Mouse (Mus musculus) right cerebral cortex, postnatal 14 days (tissue): ENCODE data around the gene Olfr178.

Experiments
- DNase-seq: peaks from one replicate; pipeline ENCODE4 v3.0.0; 2022

Olfr178 gene

GRCm38 (mm10) chr16:58891963-58892362, at the start of gene Olfr178:
Gene Olfr178 (minus strand): TSS chr16:58892063.
- no peak for DNase-seq

- no peak for DNase-seq
Observed at GRCm38 (mm10) chr16:58929292-58929691, 37.4 kb upstream of the Olfr178 start, which contains the start of gene Olfr180. Gene Olfr180 (minus strand): TSS chr16:58929392.

- no peak for DNase-seq
Observed at GRCm38 (mm10) chr16:58928655-58929054, 36.8 kb upstream of the Olfr178 start, which contains the start of gene Olfr181. Gene Olfr181 (minus strand): TSS chr16:58928755.

- no peak for DNase-seq
Observed at GRCm38 (mm10) chr16:58884416-58884815, 7.4 kb downstream of the Olfr178 start.

- DNase-seq = no peak
Observed at GRCm38 (mm10) chr16:58874668-58875067, 17.2 kb downstream of the Olfr178 start, which contains the start of gene Olfr177. Gene Olfr177 (minus strand): TSS chr16:58874768.

DNA sequence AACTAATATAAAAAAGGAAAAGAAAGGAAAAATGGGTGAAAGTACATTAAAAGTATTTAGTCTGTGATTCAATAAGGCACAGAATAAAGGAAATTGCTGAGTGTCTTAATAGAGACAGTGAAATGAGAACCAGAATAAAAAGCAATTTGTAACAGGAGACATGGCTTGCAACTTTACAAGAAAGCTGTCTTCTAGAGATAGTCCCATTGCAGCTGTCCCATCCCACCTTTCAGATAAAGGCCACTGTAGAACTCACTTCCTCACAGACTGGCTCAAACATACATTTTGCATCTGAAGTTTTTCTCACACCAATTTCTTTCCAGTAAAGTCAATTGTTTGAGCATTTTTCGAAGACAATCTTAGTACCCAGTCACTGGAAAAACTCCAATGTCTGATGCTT, 30.4 kb downstream of the Olfr178 start:
- no peak for DNase-seq

DNA sequence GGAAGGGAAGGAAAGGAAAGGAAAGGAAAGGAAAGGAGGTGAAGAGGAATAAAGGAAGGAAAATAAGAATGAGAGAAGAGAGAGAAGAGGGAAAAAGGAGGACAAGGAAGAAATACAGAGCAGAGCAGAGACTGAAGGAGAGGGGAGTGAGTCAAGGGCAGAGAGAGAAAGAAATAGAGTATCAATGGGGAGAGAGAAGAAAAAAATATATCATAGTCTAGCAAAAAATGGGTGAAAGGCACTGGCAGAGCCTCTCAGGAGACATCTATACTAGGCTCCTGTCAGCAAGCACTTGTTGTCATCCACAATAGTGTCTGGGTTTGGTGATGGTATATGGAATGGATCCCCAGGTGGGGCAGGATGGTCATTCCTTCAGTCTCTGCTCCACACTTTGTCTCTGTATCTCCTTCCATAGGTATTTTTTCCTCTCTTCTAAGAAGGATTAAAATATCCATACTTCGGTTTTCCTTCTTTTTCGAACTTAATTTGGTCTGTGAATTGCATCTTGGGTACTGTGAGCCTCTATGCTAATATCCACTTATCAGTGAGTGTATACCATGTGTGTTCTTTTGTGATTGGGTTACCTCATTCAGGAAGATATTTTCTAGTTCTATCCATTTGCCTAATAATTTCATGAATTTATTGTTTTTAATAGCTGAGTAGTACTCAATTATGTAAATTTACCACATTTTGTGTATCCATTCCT, 31.7 kb downstream of the Olfr178 start:
- DNase-seq = no peak
